Mouse (Mus musculus): ENCODE measurements around the gene Rap1a. TPM values are rescaled to one million over a fixed set of nuclear protein-coding genes. Genes with fewer than 3 reads are reported as not detected.

Rap1a gene
- polyA plus RNA-seq, 1 experiment from 2014 or later: 74.1 TPM

GRCm38 (mm10) chr3:105797427-105797826 is 3.7 kb downstream of the Rap1a start:
- H3K9me3 ChIP-seq (replicated peaks; ENCODE audit: control insufficient read depth, low read length, poor library complexity, severe bottlenecking): no peaks in the 10 kb centered on the region; the same call in 1 of the 2 replicates
- no peaks in the 10 kb centered on the region for H3K36me3 ChIP-seq (ENCODE audit: control insufficient read depth, insufficient read depth, low read length)
- no peak overlapping the region for H3K4me3 ChIP-seq (ENCODE audit: low read depth, low read length)
- no peak for ATAC-seq
- no peak overlapping the region for H3K9ac ChIP-seq (ENCODE audit: low read depth, low read length)
- H3K27ac ChIP-seq (ENCODE audit: low read length): no peak overlapping the region
- no peaks in the 10 kb centered on the region for H3K27me3 ChIP-seq (ENCODE audit: control insufficient read depth, insufficient read depth, low read depth, low read length)
- H3K4me1 ChIP-seq (ENCODE audit: control insufficient read depth, insufficient read depth, low read length): peaks cover 23% of the 10 kb centered on the region
- WGBS: 88% methylated on average over 2 of the region's 2 CpGs
- no peak overlapping the region for H3K4me2 ChIP-seq (ENCODE audit: low read length)

DNA sequence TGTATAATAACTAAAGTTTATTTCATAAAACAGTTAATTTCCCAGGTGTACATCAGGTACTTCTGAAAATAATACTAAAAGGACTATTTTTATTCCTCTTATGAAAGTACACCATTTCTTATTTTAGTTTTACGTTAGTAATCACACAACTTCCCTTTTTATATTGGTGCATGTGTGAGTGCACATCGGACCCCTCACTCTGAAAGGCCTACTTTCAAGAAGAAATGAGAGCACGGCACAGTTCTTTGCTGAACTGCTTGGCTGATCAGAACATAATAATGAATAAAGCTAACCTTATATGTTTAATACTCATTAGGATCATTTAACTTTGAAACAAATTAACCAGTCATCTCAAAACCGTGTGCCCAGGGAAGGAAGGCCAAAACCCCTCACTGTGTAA is 4.4 kb downstream of the Rap1a start:
- Histone ChIP-seq H3K9ac (ENCODE audit: low read depth, low read length) (no peak overlapping the region), H3K27ac (ENCODE audit: low read length) (no peak overlapping the region), H3K36me3 (ENCODE audit: control insufficient read depth, insufficient read depth, low read length) (no peaks in the 10 kb centered on the region), H3K27me3 (ENCODE audit: control insufficient read depth, insufficient read depth, low read depth, low read length) (no peaks in the 10 kb centered on the region), H3K4me1 (ENCODE audit: control insufficient read depth, insufficient read depth, low read length) (peaks cover 23% of the 10 kb centered on the region), H3K9me3 (replicated peaks; ENCODE audit: control insufficient read depth, low read length, poor library complexity, severe bottlenecking) (no peaks in the 10 kb centered on the region; the same call in 1 of the 2 replicates), H3K4me2 (ENCODE audit: low read length) (no peak overlapping the region), H3K4me3 (ENCODE audit: low read depth, low read length) (no peak overlapping the region)
- ATAC-seq: no peak
- 83% methylated on average over 4 of the region's 4 CpGs for WGBS

- Histone ChIP-seq H3K9me3 (replicated peaks; ENCODE audit: control insufficient read depth, low read length, poor library complexity, severe bottlenecking) (no peaks in the 10 kb centered on the region; the same call in 1 of the 2 replicates), H3K4me3 (ENCODE audit: low read depth, low read length) (no peak overlapping the region), H3K9ac (ENCODE audit: low read depth, low read length) (no peak overlapping the region), H3K27me3 (ENCODE audit: control insufficient read depth, insufficient read depth, low read depth, low read length) (no peaks in the 10 kb centered on the region), H3K36me3 (ENCODE audit: control insufficient read depth, insufficient read depth, low read length) (no peaks in the 10 kb centered on the region), H3K27ac (ENCODE audit: low read length) (no peak overlapping the region), H3K4me2 (ENCODE audit: low read length) (no peak overlapping the region), H3K4me1 (ENCODE audit: control insufficient read depth, insufficient read depth, low read length) (peaks cover 13% of the 10 kb centered on the region)
- ATAC-seq: no peak
- WGBS: 58% methylated on average over 1 of the region's 1 CpGs
Observed at GRCm38 (mm10) chr3:105794309-105794708, 6.8 kb downstream of the Rap1a start.

- Histone ChIP-seq H3K4me2 (ENCODE audit: low read length) (no peak overlapping the region), H3K36me3 (ENCODE audit: control insufficient read depth, insufficient read depth, low read length) (no peaks in the 10 kb centered on the region), H3K9me3 (replicated peaks; ENCODE audit: control insufficient read depth, low read length, poor library complexity, severe bottlenecking) (no peaks in the 10 kb centered on the region; the same call in 1 of the 2 replicates), H3K27me3 (ENCODE audit: control insufficient read depth, insufficient read depth, low read depth, low read length) (no peaks in the 10 kb centered on the region), H3K9ac (ENCODE audit: low read depth, low read length) (no peak overlapping the region), H3K4me1 (ENCODE audit: control insufficient read depth, insufficient read depth, low read length) (no peaks in the 10 kb centered on the region), H3K4me3 (ENCODE audit: low read depth, low read length) (no peak overlapping the region), H3K27ac (ENCODE audit: low read length) (no peak overlapping the region)
- WGBS: 93% methylated on average over 7 of the region's 7 CpGs
- ATAC-seq: no peak
Observed at GRCm38 (mm10) chr3:105792309-105792708, 8.8 kb downstream of the Rap1a start.

GRCm38 (mm10) chr3:105791129-105791528 is 10.0 kb downstream of the Rap1a start:
- Histone ChIP-seq H3K9ac (ENCODE audit: low read depth, low read length) (no peak overlapping the region), H3K36me3 (ENCODE audit: control insufficient read depth, insufficient read depth, low read length) (no peaks in the 10 kb centered on the region), H3K4me1 (ENCODE audit: control insufficient read depth, insufficient read depth, low read length) (no peaks in the 10 kb centered on the region), H3K4me3 (ENCODE audit: low read depth, low read length) (no peak overlapping the region), H3K9me3 (replicated peaks; ENCODE audit: control insufficient read depth, low read length, poor library complexity, severe bottlenecking) (no peaks in the 10 kb centered on the region; the same call in 1 of the 2 replicates), H3K27ac (ENCODE audit: low read length) (no peak overlapping the region), H3K4me2 (ENCODE audit: low read length) (no peak overlapping the region), H3K27me3 (ENCODE audit: control insufficient read depth, insufficient read depth, low read depth, low read length) (no peaks in the 10 kb centered on the region)
- ATAC-seq: no peak
- 96% methylated on average over 2 of the region's 2 CpGs for WGBS

DNA sequence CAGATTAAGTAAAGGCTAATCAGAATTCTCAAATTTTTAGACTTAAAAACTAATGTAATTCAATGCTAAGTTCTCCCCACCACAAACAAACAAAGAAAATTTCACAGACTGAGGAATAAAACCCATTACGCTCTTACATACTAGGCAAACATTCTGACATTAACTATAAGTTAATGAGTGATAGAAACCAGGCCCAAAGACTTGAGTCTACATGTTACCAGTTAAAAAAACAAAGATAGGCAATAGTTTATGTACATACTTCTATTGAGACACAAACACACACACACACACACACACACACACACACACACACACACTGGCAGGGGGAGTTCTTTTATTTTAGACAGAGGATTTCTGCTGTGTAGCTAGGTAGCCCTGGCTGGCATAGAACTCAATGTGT is 10.8 kb downstream of the Rap1a start:
- no peak overlapping the region for H3K27ac ChIP-seq (ENCODE audit: low read length)
- WGBS: 95% methylated on average over 1 of the region's 1 CpGs
- no peak for ATAC-seq

DNA sequence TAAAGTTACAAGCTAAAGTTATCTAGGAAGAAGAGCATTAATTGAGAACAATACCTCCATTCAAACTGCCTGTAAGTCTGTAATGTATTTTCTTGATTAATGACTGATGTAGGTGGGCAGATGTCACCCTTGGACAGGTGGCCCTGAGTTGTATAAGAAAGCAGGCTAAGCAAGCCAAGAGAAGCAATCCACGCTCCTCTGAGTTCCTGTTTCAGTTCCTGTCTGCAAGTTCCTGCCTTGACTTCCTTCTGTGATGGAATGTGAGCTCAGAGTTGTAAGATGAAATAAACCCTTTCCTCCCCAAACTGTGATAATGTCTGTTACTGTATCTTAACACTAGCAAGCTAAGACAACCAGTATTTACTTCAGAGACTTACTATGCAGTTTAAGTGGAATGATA is 11.4 kb downstream of the Rap1a start:
- 88% methylated on average over 1 of the region's 1 CpGs for WGBS
- Histone ChIP-seq H3K9ac (ENCODE audit: low read depth, low read length) (no peak overlapping the region), H3K4me2 (ENCODE audit: low read length) (no peak overlapping the region), H3K36me3 (ENCODE audit: control insufficient read depth, insufficient read depth, low read length) (no peaks in the 10 kb centered on the region), H3K4me3 (ENCODE audit: low read depth, low read length) (no peak overlapping the region), H3K9me3 (replicated peaks; ENCODE audit: control insufficient read depth, low read length, poor library complexity, severe bottlenecking) (no peaks in the 10 kb centered on the region; the same call in 1 of the 2 replicates), H3K27me3 (ENCODE audit: control insufficient read depth, insufficient read depth, low read depth, low read length) (no peaks in the 10 kb centered on the region), H3K4me1 (ENCODE audit: control insufficient read depth, insufficient read depth, low read length) (no peaks in the 10 kb centered on the region), H3K27ac (ENCODE audit: low read length) (no peak overlapping the region)
- ATAC-seq: no peak

More for the DNA sequence above, 10.8 kb downstream of the Rap1a start:
- Histone ChIP-seq H3K27me3 (ENCODE audit: control insufficient read depth, insufficient read depth, low read depth, low read length) (no peaks in the 10 kb centered on the region), H3K4me3 (ENCODE audit: low read depth, low read length) (no peak overlapping the region), H3K9ac (ENCODE audit: low read depth, low read length) (no peak overlapping the region), H3K9me3 (replicated peaks; ENCODE audit: control insufficient read depth, low read length, poor library complexity, severe bottlenecking) (no peaks in the 10 kb centered on the region; the same call in 1 of the 2 replicates), H3K36me3 (ENCODE audit: control insufficient read depth, insufficient read depth, low read length) (no peaks in the 10 kb centered on the region), H3K4me1 (ENCODE audit: control insufficient read depth, insufficient read depth, low read length) (no peaks in the 10 kb centered on the region), H3K4me2 (ENCODE audit: low read length) (no peak overlapping the region)

DNA sequence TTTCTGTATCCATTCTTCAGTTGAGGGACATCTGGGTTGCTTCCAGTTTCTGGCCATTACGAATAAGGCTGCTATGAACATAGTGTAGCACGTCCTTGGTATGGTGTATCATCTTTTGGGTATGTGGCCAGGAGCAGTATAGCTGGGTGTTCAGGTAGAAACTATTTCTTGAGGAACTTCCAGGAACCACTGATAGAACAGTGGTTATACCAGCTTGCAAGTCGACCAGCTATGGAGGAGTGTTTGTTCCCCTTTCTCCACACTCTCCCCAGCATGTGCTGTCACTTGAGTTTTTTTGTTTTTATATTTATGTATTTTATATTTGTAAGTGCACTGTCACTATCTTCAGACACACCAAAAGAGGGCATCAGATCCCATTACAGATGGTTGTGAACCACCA is 13.8 kb downstream of the Rap1a start:
- Histone ChIP-seq H3K9ac (ENCODE audit: low read depth, low read length) (no peak overlapping the region), H3K4me1 (ENCODE audit: control insufficient read depth, insufficient read depth, low read length) (no peaks in the 10 kb centered on the region), H3K27me3 (ENCODE audit: control insufficient read depth, insufficient read depth, low read depth, low read length) (no peaks in the 10 kb centered on the region), H3K9me3 (replicated peaks; ENCODE audit: control insufficient read depth, low read length, poor library complexity, severe bottlenecking) (no peaks in the 10 kb centered on the region), H3K27ac (ENCODE audit: low read length) (no peak overlapping the region), H3K4me2 (ENCODE audit: low read length) (no peak overlapping the region), H3K36me3 (ENCODE audit: control insufficient read depth, insufficient read depth, low read length) (no peaks in the 10 kb centered on the region), H3K4me3 (ENCODE audit: low read depth, low read length) (no peak overlapping the region)
- WGBS: 95% methylated on average over 3 of the region's 3 CpGs
- no peak for ATAC-seq

- H3K9ac ChIP-seq (ENCODE audit: low read depth, low read length): no peak overlapping the region
- H3K4me3 ChIP-seq (ENCODE audit: low read depth, low read length): no peak overlapping the region
- no peak overlapping the region for H3K4me2 ChIP-seq (ENCODE audit: low read length)
- no peaks in the 10 kb centered on the region for H3K36me3 ChIP-seq (ENCODE audit: control insufficient read depth, insufficient read depth, low read length)
- H3K27ac ChIP-seq (ENCODE audit: low read length): no peak overlapping the region
- H3K4me1 ChIP-seq (ENCODE audit: control insufficient read depth, insufficient read depth, low read length): no peaks in the 10 kb centered on the region
- no peak for ATAC-seq
- no peaks in the 10 kb centered on the region for H3K9me3 ChIP-seq (replicated peaks; ENCODE audit: control insufficient read depth, low read length, poor library complexity, severe bottlenecking)
- no peaks in the 10 kb centered on the region for H3K27me3 ChIP-seq (ENCODE audit: control insufficient read depth, insufficient read depth, low read depth, low read length)
Observed at GRCm38 (mm10) chr3:105785865-105786264, 15.3 kb downstream of the Rap1a start.
